Mouse (Mus musculus) cortical plate, adult 2 months (tissue): ENCODE data around the gene Lrrc43. TPM values are rescaled to one million over a fixed set of nuclear protein-coding genes. Genes with fewer than 3 reads are reported as not detected.

Experiments used
- H3K27ac ChIP-seq: fragments of 200-500 bp; 2 replicates; pipeline ENCODE4 v1.5.1; 2012; ENCODE audit warnings: low read length, control low read depth, inconsistent platforms; ENCODE audit not compliant: insufficient read depth
- H3K4me1 ChIP-seq: fragments of 200-500 bp; 2 replicates; pipeline ENCODE4 v1.6.1; 2011; ENCODE audit warnings: low read length; ENCODE audit not compliant: control insufficient read depth, insufficient read depth
- H3K4me3 ChIP-seq: fragments of 200-500 bp; 2 replicates; pipeline ENCODE4 v1.5.1; 2011; ENCODE audit warnings: mild to moderate bottlenecking, low read length, control low read depth; ENCODE audit not compliant: insufficient read depth
- CTCF ChIP-seq: fragments of 200-500 bp; IDR thresholded peaks from 2 replicates; pipeline ENCODE4 v1.5.1; 2011; ENCODE audit warnings: mild to moderate bottlenecking, control low read depth, low read length; ENCODE audit not compliant: insufficient read depth; ENCODE audit errors: extremely low read depth
- POLR2A ChIP-seq: fragments of 200-500 bp; IDR thresholded peaks from 2 replicates; pipeline ENCODE4 v1.6.1; 2011; ENCODE audit warnings: mild to moderate bottlenecking, low read length, control low read depth; ENCODE audit not compliant: insufficient read depth; ENCODE audit errors: extremely low read depth
- polyA plus RNA-seq: library from polyadenylated mRNA; depleted of rRNA; stranded (reverse); fragments of >200 nt; gene quantifications from 2 replicates; pipeline ENCODE4 v1.2.3, GENCODE M21; 2012

Gene Lrrc43
- polyA plus RNA-seq, 1 experiment, result 1.1 TPM

DNA sequence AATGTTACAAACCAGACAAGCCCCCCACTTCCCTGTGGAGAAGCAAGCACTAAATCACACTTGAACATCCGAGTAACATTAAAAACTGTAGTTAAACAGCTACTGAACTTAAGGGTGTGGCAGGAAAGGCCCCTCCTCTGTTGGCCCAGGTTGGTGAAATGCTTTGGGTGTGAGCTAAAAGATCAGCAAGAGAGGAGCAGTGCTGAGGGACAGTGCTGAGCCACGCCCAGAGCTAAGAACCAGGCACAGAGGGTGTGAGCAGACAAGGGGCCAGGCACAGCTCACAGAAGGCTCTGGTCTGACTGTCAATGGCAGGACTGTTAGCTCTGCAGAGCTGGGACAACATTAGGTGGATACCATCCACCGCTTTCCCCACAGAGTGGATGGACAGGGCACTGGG lies 23.0 kb downstream of the Lrrc43 start:
- TF ChIP-seq POLR2A (no peak), CTCF (no peak)
- Histone ChIP-seq H3K4me3 (no peak overlapping the region), H3K4me1 (peaks cover 3% of the 10 kb centered on the region), H3K27ac (no peak overlapping the region)

DNA sequence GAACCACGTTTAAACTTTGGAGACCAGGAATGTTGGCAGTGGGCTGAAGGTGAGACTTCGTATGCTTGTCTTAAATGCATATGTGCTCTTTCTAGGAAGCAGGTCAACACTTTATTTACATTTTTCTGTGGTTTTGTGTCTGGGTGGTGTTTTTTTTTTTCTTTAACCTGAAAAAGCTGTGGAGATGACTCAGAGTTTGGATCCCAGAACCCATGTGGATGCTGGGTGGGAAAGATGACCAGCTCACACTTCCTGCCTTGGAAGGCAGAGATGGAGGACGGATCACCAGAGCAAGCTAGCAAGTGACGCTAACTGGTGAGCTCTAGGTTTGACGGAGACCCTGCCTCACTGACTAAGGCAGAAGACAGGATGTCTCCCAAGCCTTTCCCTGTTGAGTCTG lies 25.8 kb downstream of the Lrrc43 start:
- no peak overlapping the region for H3K27ac ChIP-seq
- TF ChIP-seq POLR2A (no peak), CTCF (no peak)
- H3K4me3 ChIP-seq, result no peak overlapping the region
- no peaks in the 10 kb centered on the region; the same call in 1 of the 2 replicates for H3K4me1 ChIP-seq

DNA sequence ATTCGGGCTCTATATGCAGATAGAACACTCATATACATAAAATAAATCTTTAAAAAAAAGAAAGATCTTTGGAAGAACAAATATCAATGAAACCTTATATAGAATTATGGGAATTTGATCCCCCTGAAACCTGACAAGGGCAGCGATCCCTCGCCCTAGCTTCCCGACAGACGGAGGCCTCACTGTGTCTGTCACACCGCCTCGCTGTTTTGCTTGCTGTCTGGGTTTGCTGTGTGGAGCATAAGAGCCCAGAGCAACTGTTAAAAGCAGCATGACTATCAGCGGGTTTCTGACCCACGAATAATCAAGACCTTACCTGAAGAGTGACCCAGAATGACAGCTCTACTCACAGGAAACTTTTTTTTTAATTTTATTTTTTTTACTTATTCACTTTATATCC lies 31.6 kb downstream of the Lrrc43 start:
- Histone ChIP-seq H3K27ac (no peak overlapping the region), H3K4me3 (no peak overlapping the region), H3K4me1 (0 out of 2 replicates have a peak, but pooled peaks cover 2% of the 10 kb centered on the region)
- TF ChIP-seq CTCF, result no peak
- no peak for TF ChIP-seq POLR2A

DNA sequence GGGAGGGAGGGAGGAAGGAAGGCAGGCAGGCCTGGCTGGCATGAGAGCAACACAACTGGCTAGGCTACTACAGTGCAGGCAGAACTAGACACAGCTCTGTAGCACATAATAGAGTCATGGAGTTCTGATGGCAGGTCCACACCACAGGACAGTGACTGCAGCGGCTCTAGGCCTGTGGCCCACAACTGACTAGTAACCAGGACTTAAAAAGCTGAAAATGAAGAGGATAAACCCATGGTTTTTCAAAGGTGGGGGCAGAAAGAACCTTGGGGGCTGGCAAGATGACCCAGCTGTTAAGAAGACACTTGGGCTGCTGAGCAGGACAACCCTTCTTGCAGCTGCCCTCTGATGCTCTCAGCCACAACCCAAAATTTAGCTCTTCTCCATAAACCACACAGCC lies 32.5 kb downstream of the Lrrc43 start:
- Histone ChIP-seq H3K4me1 (0 out of 2 replicates have a peak, but pooled peaks cover 2% of the 10 kb centered on the region), H3K27ac (no peak overlapping the region), H3K4me3 (no peak overlapping the region)
- TF ChIP-seq POLR2A (no peak), CTCF (no peak)

DNA sequence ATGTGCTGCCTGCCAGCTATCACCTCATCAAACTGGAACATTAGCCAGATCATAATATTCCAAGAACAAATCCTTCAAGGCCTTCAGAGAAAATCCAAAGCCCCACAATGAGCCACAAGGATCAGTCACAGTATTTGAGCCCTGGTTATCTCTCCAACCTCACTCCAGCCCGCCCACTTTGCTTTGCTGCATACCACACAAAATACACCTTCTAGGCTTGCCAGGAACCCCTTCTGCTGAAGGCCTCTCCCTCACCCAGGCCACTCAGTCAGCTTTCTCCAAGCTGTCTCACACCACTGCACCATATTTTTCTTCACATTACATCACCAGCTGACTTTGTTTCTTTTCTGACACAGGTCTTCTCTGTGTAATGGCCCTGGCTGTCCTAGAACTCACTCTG lies 33.1 kb downstream of the Lrrc43 start:
- Histone ChIP-seq H3K4me3 (no peak overlapping the region), H3K27ac (no peak overlapping the region), H3K4me1 (0 out of 2 replicates have a peak, but pooled peaks cover 2% of the 10 kb centered on the region)
- no peak for TF ChIP-seq CTCF
- no peak for TF ChIP-seq POLR2A

DNA sequence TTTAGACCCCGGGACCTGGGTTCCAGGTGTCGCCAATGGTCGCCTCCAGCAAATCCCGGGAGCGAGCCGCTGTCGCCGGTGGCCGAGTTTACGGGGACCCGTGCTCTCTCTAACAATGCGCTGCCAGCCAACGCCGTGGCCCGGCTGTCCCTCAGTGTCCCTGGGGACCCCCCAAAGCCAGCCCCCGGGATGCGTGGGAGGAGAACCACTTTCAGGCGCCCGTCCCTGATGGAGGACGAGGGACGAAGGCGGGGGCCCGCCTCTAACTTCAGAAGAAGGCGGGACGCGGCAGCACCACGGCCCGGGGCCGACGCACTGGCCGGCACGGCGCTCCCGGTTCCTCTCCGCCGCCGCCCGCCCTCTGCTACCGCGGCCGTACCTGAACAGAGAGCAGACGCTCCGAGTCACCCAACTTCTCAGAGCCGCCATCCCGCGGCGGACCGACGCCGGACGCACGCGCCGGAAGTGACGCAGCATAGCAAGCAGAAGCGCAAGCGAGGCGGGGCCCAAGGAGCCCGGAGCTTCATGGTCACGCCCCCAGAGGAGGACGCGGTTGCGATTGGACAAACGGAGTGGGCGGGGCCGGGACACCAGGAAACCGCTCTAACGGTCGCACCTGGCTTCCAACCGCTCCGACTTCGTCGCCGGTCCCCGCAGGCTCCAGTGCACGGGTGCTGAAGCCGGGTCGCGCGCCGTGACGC lies 34.7 kb downstream of the Lrrc43 start, which contains the start of gene Diablo:
Gene Diablo, minus strand, starts transcription at position 485 of the 701 bp plus-strand sequence.
- 0 out of 2 replicates have a peak, but pooled peaks cover 2% of the 10 kb centered on the region for H3K4me1 ChIP-seq
- TF ChIP-seq POLR2A (peak; percentile 88), CTCF (no peak)

DNA sequence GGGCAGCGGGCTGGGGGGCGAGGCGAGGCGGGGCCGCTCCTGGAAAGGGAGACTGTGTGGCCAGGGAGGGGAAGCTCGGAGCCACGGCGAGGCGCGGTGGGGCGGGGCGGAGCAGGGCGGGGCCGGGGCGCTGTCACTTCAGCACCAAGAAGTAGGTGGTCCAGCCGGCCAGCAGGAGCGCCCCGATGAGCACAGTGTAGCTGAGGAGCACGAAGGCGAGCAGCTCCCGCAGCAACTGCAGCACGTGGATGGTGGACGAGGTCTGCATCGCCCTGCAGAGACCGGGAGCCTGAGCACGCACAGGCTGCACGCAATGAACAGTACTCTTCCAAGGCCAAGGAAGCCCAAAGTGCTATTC lies 35.3 kb downstream of the Lrrc43 start:
- 0 out of 2 replicates have a peak, but pooled peaks cover 2% of the 10 kb centered on the region for H3K4me1 ChIP-seq
- TF ChIP-seq CTCF, result no peak
- TF ChIP-seq POLR2A, result no peak; the same call in 1 of the 2 replicates
- peak overlapping the region; percentile 38 for H3K4me3 ChIP-seq
- H3K27ac ChIP-seq, result no peak overlapping the region

More for the DNA sequence above, 34.7 kb downstream of the Lrrc43 start, which contains the start of gene Diablo:
- Histone ChIP-seq H3K4me3 (peak within 1 kb of the TSS; percentile 38), H3K27ac (no peak within 1 kb of the TSS)

DNA sequence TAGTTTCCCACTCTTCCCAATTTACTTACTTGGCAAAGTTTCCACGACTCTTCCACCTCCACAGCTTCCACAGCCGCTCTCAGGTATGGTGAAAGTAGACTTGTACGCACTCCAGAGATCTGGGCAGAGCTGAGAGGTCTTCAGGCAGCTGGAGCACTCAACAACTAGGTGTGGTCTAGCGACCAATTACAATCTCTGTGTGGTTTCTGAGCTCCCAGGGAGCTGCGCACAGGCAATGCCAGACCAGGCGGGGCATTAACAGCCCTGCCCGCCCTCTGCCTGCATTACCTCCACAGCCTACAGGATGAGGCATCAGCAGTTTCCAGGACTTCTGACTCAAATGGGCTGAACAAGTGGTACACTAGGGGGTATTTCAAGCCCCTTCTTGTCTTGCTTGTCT lies 36.2 kb downstream of the Lrrc43 start, which contains the start of gene Gm49027:
Gene Gm49027, minus strand, starts transcription at position 208 of the 400 bp plus-strand sequence.
- H3K27ac ChIP-seq, result no peak within 1 kb of the TSS

DNA sequence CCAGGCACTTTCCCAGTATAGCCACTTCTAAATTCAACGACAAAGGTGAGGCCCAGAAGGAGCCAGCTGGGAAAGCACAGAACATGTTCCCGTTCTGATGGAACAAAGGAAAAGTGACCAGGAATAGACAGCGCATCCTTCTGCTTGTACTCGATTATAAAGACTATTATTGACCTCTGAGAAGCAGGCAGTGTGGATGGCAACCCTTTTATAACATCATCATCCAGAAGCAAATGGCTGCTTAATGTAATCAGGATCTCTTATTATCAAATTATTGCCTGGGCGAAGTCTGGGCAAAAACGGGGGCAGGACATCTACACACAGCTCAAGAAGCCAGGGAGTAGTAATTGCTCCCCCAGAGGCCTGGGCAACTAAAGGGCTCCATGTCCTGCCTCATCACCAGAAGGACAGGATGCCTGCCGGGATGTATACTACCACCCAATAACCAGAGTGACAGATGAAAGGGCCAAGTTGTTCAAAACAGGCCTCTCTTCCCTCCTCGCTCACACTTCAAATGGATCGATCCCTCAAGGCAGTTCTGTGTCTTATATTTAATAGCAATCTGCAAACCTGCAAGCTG lies 36.9 kb downstream of the Lrrc43 start:
- H3K4me3 ChIP-seq, result no peak overlapping the region
- no peak for TF ChIP-seq POLR2A
- TF ChIP-seq CTCF, result no peak
- H3K4me1 ChIP-seq, result 0 out of 2 replicates have a peak, but pooled peaks cover 2% of the 10 kb centered on the region
- no peak overlapping the region for H3K27ac ChIP-seq

More for the DNA sequence above, 36.2 kb downstream of the Lrrc43 start, which contains the start of gene Gm49027:
- no peak for TF ChIP-seq CTCF
- TF ChIP-seq POLR2A, result no peak
- H3K4me1 ChIP-seq, result 0 out of 2 replicates have a peak, but pooled peaks cover 2% of the 10 kb centered on the region
- peak within 1 kb of the TSS; percentile 38 for H3K4me3 ChIP-seq
